ENCODE assay signal across 8 mouse cellular contexts in genomic region chr2:125247108-125247961, GRCm38 (mm10). TPM values are rescaled to one million over a fixed set of nuclear protein-coding genes. Genes with fewer than 3 reads are reported as not detected.
DNase-seq lines count a peak whose midpoint lies in the region; ATAC-seq lines count a peak whose summit lies in the region.

Gene Dut, plus strand, starts transcription at chr2:125247190.

- H3K27me3 ChIP-seq in hindbrain, embryonic 11.5 days (ENCODE audit: control insufficient read depth, insufficient read depth, low read length) = no peaks in the 10 kb centered on the region

- H3K9me3 ChIP-seq in hindbrain, embryonic 11.5 days (ENCODE audit: control insufficient read depth, low read length) = no peaks in the 10 kb centered on the region

- peak within 1 kb of the TSS; percentile 77 for H3K4me3 ChIP-seq in hindbrain, embryonic 11.5 days (ENCODE audit: low read depth, low read length)

- H3K36me3 ChIP-seq in hindbrain, embryonic 11.5 days (ENCODE audit: control insufficient read depth, insufficient read depth, low read length) = no peaks in the 10 kb centered on the region

- peak; percentile 98 for DNase-seq in Muller cell, postnatal 12 days (ENCODE audit: inconsistent ontology term)
- peak; percentile 99 for DNase-seq in cerebellum, adult 9-11 months
- DNase-seq in frontal cortex, adult 2 months (ENCODE audit: extremely low spot score in 1 of 2, low spot score in 1 of 2) = peak; percentile 81 to 90
- DNase-seq in hindbrain, embryonic 11.5 days (ENCODE audit: low spot score) = peak; percentile 95
- peak; percentile 88 to 91 for DNase-seq in layer of hippocampus, postnatal 10 days (ENCODE audit: low spot score in 2 of 2)
- peak; percentile 95 for DNase-seq in lung, postnatal 10 days
- DNase-seq in ovary, postnatal 36 days (ENCODE audit: low spot score) = peak; percentile 96
- DNase-seq in thymus, postnatal 25 days = peak; percentile 98

- ATAC-seq in hindbrain, embryonic 11.5 days (ENCODE audit: low FRiP score) = peak; percentile 100

- under 1% methylated on average over 84 of the region's 96 CpGs for WGBS in hindbrain, embryonic 11.5 days

- H3K9ac ChIP-seq in hindbrain, embryonic 11.5 days (ENCODE audit: low read depth, low read length) = peak within 1 kb of the TSS; percentile 90

- H3K4me1 ChIP-seq in hindbrain, embryonic 11.5 days (replicated peaks; ENCODE audit: control insufficient read depth, insufficient read depth, low read length) = no peaks in the 10 kb centered on the region

- peak within 1 kb of the TSS; percentile 80 for H3K27ac ChIP-seq in hindbrain, embryonic 11.5 days (ENCODE audit: low read depth, low read length)

- peak within 1 kb of the TSS; percentile 79 for H3K4me2 ChIP-seq in hindbrain, embryonic 11.5 days (replicated peaks; ENCODE audit: low read depth, low read length)

RNA-seq across cellular contexts. Expression of gene Dut, which starts in this region (rescaled TPM):
- 34.9 and 38.6 TPM in 2 replicates for polyA plus RNA-seq in frontal cortex, adult 2 months (2012; rRNA removed)
- 176 and 187 TPM in 2 replicates for polyA plus RNA-seq in hindbrain, embryonic 11.5 days (2014; fragmentation: Nextera tagmentation; extraction: Ambion mirVana)
- total RNA-seq in layer of hippocampus, postnatal 10 days (2021) = 10 to 100 TPM; 41.0 to 46.6 TPM

Comparison
In these comparisons a context has a peak if more than half of its experiments do, and no peak if none do; other contexts are left out.
1. Peak in every context shown above with its lines: DNase-seq, ATAC-seq, H3K4me3 ChIP-seq and H3K27ac ChIP-seq.